Mouse (Mus musculus) G1E-ER4 (cell line): ENCODE results near the gene St6galnac6. TPM values are rescaled to one million over a fixed set of nuclear protein-coding genes. Genes with fewer than 3 reads are reported as not detected.

Experiments
- GATA1 ChIP-seq: IDR thresholded peaks from one replicate; pipeline ENCODE4 v1.8.0; 2012; ENCODE audit warnings: low read length, inconsistent platforms
- polyA plus RNA-seq: library from polyadenylated mRNA; stranded (reverse); fragments of >175 nt; gene quantifications from 2 replicates; pipeline ENCODE4 v1.2.3, GENCODE M21; 2012

St6galnac6 gene
- polyA plus RNA-seq, 1 experiment: 58.6 TPM

GRCm38 (mm10) chr2:32665345-32665744, 65.8 kb downstream of the St6galnac6 start:
- no peak for TF ChIP-seq GATA1

GRCm38 (mm10) chr2:32665853-32666252, 66.3 kb downstream of the St6galnac6 start:
- no peak for TF ChIP-seq GATA1

GRCm38 (mm10) chr2:32667775-32668174, 68.3 kb downstream of the St6galnac6 start:
- no peak for TF ChIP-seq GATA1

GRCm38 (mm10) chr2:32668176-32668575, 68.7 kb downstream of the St6galnac6 start:
- no peak for TF ChIP-seq GATA1

DNA sequence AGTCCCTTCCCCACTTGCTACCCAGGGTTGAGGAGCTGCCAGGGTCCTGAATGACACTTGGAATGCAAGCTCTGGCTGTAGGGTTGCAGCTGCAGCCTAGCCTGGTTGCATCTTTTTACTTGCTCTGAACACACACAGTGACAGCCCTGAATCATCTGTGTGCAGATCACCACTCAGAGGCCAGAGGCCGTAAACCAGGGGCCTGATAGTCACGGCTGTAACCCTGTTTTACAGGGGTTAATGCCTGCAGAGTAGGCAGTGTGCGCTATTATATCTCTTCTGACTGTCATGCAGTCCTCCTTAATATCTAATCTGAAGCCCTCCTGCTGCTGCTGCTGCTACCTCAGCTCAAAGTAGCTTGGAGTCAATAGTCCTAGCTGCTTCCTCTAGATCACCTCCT, 70.4 kb downstream of the St6galnac6 start:
- no peak for TF ChIP-seq GATA1

Other genes with a start within 250 kb of the St6galnac6 start
- gene Ciz1, start 247.4 kb upstream of the St6galnac6 start, polyA plus RNA-seq: 342 and 353 TPM in 2 replicates
- gene Dnm1, start 246.4 kb upstream of the St6galnac6 start, polyA plus RNA-seq: 0.04 and 0.13 TPM in 2 replicates
- 68.1 and 99.6 TPM in 2 replicates for gene 1110008P14Rik, start 217.8 kb upstream of the St6galnac6 start, polyA plus RNA-seq
- not detected in 2 replicates for gene Lcn2, start 211.5 kb upstream of the St6galnac6 start, polyA plus RNA-seq
- 8.1 and 10.6 TPM in 2 replicates for gene Ptges2, start 203.8 kb upstream of the St6galnac6 start, polyA plus RNA-seq
- gene Naif1, start 149.3 kb upstream of the St6galnac6 start, polyA plus RNA-seq: 8.4 and 10.4 TPM in 2 replicates
- 10.0 and 11.7 TPM in 2 replicates for gene Slc25a25, start 148.3 kb upstream of the St6galnac6 start, polyA plus RNA-seq
- 11.4 and 12.0 TPM in 2 replicates for gene Fam102a, start 64.4 kb upstream of the St6galnac6 start, polyA plus RNA-seq
- gene Dpm2, start 28.9 kb upstream of the St6galnac6 start, polyA plus RNA-seq: 7.4 and 8.5 TPM in 2 replicates
- gene Pip5kl1, start 24.9 kb upstream of the St6galnac6 start, polyA plus RNA-seq: 0.36 TPM in 1 of 2 replicates, not detected in the other
- gene 9430097D07Rik, start 24.0 kb upstream of the St6galnac6 start, polyA plus RNA-seq: not detected in 2 replicates
- 25.5 and 29.4 TPM in 2 replicates for gene St6galnac4, start 12.6 kb upstream of the St6galnac6 start, polyA plus RNA-seq
- 0.63 and 0.94 TPM in 2 replicates for gene Ak1, start 22.0 kb downstream of the St6galnac6 start, polyA plus RNA-seq
- 0.31 and 0.61 TPM in 2 replicates for gene Eng, start 46.9 kb downstream of the St6galnac6 start, polyA plus RNA-seq
- 116 and 172 TPM in 2 replicates for gene Fpgs, start 104.4 kb downstream of the St6galnac6 start, polyA plus RNA-seq
- 76.1 and 131 TPM in 2 replicates for gene Cdk9, start 113.4 kb downstream of the St6galnac6 start, polyA plus RNA-seq
- not detected in 2 replicates for gene Sh2d3c, start 121.3 kb downstream of the St6galnac6 start, polyA plus RNA-seq
- gene 6330409D20Rik, start 141.3 kb downstream of the St6galnac6 start, polyA plus RNA-seq: not detected in 2 replicates
- 37.0 and 41.8 TPM in 2 replicates for gene Tor2a, start 157.5 kb downstream of the St6galnac6 start, polyA plus RNA-seq
- gene Ttc16, start 175.9 kb downstream of the St6galnac6 start, polyA plus RNA-seq: 0.02 TPM in 1 of 2 replicates, not detected in the other
- gene Ptrh1, start 176.1 kb downstream of the St6galnac6 start, polyA plus RNA-seq: 5.8 and 7.0 TPM in 2 replicates
- gene Cfap157, start 184.7 kb downstream of the St6galnac6 start, polyA plus RNA-seq: not detected in 2 replicates
- gene Stxbp1, start 247.5 kb downstream of the St6galnac6 start, polyA plus RNA-seq: 2.3 and 2.6 TPM in 2 replicates